Mouse (Mus musculus) gastrocnemius, postnatal 14 days (tissue): ENCODE results near the gene Mrpl24. TPM values are rescaled to one million over a fixed set of nuclear protein-coding genes. Genes with fewer than 3 reads are reported as not detected.
A peak's percentile ranks its signal among the peaks of the same experiment; 100 is the strongest.

Experiments used
- DNase-seq: peaks from one replicate; pipeline ENCODE4 v3.0.0; 2021; ENCODE audit warnings: mixed read lengths
- intact Hi-C: fragments of 180-260 bp; cut with DNase I; formaldehyde crosslinking; loops from one replicate; pipeline ENCODE4 v1.15.1; 2025; ENCODE audit warnings: low total_unique reads
- total RNA-seq, 2 experiments: library from RNA; stranded (reverse); gene quantifications; 2 replicates each; pipeline ENCODE4 v1.2.3; 2021

The Mrpl24 gene
- total RNA-seq, 2 experiments from 2014 or later, result 42.1 to 46.5 TPM

- intact Hi-C loops, result no loop called here
- DNase-seq, result peak; percentile 32
Measured at GRCm38 (mm10) chr3:87906981-87907857, 12.1 kb upstream of the Mrpl24 start.

DNA sequence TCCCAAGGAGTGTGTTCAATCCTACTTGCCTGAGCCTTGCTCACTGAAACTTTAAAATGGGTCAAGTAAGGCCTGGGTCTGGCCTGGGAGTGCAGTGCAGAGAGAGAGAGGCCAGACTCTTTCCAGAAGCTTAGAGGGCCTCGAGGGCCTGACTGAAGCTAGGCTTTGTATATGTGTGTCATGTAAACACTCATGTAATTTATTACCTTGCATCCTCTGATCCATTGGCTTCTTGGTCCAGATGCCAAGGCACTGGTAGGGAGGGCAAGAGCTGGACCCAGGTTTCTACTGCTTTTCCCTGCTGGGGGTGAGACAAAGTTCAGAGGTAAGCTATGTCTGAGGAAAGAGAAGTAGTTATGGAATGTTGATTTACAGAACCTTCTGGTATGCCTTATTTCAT lies 11.4 kb upstream of the Mrpl24 start:
- intact Hi-C loops, result no loop called here

GRCm38 (mm10) chr3:87909381-87909780 lies 9.9 kb upstream of the Mrpl24 start:
- intact Hi-C loops, result no loop called here
- DNase-seq, result no peak

More for the DNA sequence above, 11.4 kb upstream of the Mrpl24 start:
- no peak for DNase-seq

DNA sequence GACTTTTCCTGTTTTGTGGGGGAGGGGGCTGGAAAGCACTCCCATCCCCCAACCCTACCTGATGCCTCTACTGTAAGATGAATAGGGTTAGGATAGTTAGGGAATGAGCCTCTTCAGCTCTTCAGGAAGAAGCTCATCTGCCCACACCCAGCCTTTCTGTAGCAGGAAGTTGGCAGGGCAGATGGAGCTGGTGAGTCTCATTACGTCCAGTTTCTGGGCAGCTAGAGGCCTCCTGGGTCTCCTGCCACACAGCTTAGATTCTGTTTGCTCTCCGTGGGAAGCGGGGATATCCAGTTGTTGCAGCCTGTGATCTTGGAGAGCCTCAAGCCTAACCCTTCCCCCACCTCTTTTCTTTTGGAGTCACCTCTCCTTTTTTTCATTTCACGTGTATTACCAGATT lies 9.4 kb upstream of the Mrpl24 start:
- intact Hi-C loops, result no loop called here
- DNase-seq, result no peak

DNA sequence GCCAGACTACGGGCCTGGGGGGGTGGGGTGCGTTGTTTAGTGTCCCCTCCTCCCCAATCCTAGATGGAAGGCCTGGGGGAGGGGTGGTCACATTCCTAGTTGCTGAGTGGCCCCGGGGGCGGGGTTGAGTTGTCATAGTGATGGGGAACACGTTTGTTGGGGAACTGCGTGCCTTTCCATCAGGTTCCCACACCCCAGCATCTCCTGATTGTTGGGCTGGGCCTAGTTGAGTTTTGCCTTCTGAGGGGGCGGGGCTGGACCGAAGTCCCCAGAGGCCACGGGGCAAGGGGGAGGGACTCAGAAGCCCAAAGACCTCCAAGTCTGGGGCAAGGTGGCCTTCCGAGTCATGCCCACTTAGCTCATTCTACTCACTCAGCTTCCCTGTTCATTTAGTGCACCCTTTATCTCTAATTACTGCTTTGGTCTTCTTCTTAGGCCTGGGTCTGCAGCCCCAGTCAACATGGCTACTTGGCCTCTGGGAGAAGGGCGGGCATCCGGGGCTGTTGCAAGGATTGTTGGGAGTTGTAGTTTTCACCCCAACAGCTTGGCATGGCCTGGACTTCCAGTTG lies 8.6 kb upstream of the Mrpl24 start:
- peak; percentile 83 for DNase-seq
- intact Hi-C loops, result no loop called here

DNA sequence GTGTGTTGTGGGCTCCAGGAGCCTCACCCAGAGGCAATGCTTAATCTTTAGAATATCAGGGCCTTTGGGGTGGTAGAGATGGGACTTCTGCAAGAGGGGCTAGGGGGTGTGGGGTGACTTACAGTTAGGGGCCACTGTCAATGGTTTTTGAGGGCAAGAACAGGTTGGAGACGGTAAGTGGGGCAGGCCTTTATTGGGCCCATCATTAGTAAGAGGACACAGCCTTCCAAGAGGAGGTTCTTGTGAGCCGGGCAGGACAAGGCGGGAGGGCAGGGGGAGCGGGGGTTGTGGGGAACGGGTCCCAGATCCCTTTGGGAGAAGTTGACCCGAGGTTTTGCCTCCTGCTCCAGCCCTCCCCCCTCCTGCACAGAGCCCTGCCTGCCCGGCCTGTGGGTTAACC lies 5.8 kb upstream of the Mrpl24 start:
- intact Hi-C loops, result no loop called here
- DNase-seq, result no peak

DNA sequence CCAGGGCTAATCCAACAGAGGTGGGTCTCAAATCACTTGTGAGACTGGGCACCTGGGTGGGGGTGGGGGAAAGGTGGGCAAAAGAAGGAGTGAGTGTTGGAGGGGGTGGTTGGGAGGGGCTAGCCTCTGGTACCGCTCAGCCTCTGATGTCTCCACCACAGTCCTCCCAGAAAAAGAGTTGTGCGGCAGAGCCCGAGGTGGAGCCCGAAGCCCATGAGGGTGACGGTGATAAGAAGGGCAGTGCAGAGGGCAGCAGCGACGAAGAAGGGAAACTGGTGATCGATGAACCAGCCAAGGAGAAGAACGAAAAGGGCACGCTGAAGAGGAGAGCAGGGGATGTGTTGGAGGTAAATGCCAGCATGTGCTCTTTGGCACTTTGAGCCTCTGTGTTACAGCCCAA lies 5.4 kb upstream of the Mrpl24 start:
- no peak for DNase-seq
- intact Hi-C loops, result no loop called here

GRCm38 (mm10) chr3:87916990-87917389 lies 2.3 kb upstream of the Mrpl24 start:
- no peak for DNase-seq
- intact Hi-C loops, result no loop called here

DNA sequence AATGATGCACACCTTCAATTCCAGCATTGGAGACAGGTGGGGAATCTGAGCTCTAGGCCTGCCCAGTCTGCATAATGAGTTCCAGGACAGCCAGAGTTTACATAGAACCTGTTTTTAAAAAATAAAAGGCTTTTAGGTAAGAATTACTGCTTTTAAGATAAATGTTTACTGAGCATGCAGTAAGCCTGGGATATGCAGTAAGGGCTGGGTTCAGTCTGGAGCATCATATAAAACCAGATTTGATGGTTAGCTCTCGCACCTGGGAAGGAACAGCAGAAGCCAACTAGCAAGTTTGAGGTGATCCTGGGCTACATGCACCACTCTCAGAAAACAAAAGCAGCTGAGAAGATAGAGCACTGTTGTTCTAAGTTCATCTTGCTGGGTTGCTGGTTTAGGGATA lies 755 bp upstream of the Mrpl24 start:
- intact Hi-C loops, result no loop called here
- DNase-seq, result no peak

GRCm38 (mm10) chr3:87920270-87920943 lies 1.1 kb downstream of the Mrpl24 start:
- DNase-seq, result no peak
- intact Hi-C loops, result no loop called here

- no peak for DNase-seq
- intact Hi-C loops, result no loop called here
Measured at GRCm38 (mm10) chr3:87924996-87925395, 5.7 kb downstream of the Mrpl24 start.

- intact Hi-C loops, result no loop called here
- no peak for DNase-seq
Measured at GRCm38 (mm10) chr3:87927452-87927851, 8.1 kb downstream of the Mrpl24 start.

GRCm38 (mm10) chr3:87929341-87930077 lies 10.2 kb downstream of the Mrpl24 start:
- intact Hi-C loops, result loop anchor here (10.0 kb wide), 1 partner anchor 55 kb away; no protein-coding TSS in a partner anchor
- no peak for DNase-seq

DNA sequence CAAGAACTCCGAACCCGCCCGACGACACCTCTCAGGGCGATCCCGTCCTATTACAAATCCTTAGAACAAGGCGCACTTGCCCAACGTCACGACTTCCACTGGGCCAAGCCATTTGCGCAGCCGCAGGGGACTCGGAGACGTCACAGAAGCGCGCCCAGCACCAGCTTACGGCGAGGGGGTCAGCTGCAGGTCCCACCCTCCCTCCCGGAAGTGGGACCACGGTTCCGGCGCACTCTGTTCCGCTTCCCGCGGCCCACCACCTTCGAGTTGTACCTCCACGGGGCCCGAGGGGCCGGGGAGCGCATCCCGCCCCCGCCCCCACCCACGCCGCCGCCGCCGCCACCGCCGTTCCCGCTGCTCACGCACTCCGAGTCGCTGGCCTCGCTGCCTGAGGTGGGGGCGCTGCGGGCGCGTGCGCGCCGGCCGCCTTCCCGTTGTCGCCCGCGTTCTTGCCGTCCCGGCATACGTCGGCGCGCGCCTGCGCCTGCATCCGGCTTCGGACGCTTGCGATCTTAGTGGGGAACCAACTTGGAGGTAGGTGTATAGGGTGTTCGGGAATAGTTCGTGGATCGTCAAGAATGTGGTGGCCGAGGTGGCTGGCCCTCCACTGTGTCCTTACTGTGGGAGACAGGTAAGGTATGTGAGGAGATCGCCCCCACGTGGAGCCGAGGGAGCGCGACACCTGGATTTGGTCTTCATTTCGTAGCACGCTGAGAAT lies 10.9 kb downstream of the Mrpl24 start, which contains the start of the genes Isg20l2 and Rrnad1:
Isg20l2 (plus strand) TSS at position 237 of the 718 bp plus-strand sequence.
Rrnad1 (minus strand) TSS at position 640 of the 718 bp plus-strand sequence.
- intact Hi-C loops, result loop anchor here (10.0 kb wide), 1 partner anchor 55 kb away; no protein-coding TSS in a partner anchor
- DNase-seq, result peak; percentile 98

DNA sequence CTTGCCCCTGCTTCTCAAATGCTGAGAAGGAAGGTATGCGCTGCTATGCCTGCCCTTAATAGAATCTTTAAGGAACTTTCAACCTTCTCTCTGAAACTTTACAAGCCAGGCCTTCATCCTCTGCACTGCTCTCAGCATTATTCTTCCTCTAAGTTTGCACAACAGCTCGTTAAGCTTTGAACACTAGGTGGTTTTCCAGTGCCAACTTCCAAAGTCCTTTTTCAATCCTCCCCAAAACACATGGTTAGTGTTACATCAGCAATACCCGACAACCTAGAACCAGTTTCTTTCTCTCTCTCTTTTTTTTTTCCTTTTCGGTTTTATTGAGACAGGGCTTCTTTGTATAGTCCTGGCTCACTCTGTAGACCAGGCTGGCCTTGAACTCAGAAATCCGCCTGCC lies 14.7 kb downstream of the Mrpl24 start:
- no peak for DNase-seq
- intact Hi-C loops, result loop anchor here (10.0 kb wide), 1 partner anchor 51 kb away; no protein-coding TSS in a partner anchor

DNA sequence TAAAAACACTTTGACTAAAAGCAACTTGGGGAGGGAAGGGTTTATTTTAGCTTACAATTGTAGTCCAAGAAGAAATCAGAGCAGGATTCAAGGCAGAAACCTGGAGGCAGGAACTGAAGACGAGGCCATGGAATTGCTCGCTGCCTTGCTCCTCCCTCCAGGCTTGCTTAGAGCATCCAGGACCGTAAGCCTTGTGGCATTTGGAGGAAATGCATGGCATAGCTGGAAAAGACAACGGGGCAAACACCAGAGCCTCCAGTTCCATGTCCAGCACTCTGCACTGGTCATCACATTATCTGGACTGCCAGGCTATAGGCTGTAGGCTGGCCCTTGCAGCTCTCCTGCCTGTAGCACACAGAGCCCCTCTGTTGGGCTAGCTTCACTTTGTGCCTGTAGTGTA lies 15.2 kb downstream of the Mrpl24 start:
- intact Hi-C loops, result loop anchor here (10.0 kb wide), 1 partner anchor 50 kb away; no protein-coding TSS in a partner anchor
- DNase-seq, result no peak

DNA sequence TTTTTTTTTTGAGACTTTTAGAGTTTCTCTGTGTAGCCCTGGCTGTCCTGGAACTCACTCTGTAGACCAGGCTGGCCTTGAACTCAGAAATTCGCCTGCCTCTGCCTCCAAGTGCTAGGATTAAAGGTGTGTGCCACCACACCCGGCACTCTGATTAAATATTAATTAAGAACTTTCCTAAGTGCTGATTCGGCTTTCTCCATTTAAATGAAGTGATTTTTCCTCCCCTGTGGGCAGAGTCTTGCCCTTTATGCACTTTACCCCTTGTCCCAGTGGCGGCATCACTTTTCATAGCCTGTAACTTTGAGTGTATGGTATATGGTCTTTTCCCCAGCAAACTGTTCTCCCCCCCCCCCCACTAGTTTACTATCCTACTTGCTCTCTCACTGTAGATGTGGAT lies 15.9 kb downstream of the Mrpl24 start:
- intact Hi-C loops, result loop anchor here (10.0 kb wide), 1 partner anchor 50 kb away; no protein-coding TSS in a partner anchor
- DNase-seq, result no peak

DNA sequence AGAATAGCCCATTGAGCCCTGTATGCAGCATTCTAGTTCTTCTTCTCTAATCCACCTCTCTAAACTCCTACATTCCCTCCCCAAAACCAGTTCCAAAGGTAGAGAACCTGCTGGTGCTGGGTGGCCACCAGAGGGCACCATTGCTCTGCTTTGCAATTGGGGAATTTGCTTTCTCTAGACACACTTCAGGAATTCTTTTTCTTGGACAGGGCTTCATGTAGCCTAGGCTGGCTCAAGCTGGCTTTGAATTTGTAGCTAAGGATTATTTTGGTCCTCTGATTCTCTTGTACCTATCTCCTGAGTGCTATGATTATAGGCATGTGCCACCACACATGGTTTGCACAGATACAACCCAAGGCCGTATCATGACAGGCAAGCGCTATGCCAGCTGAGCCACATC lies 16.5 kb downstream of the Mrpl24 start:
- DNase-seq, result peak; percentile 84
- intact Hi-C loops, result loop anchor here (2.0 to 10.0 kb wide), 2 partner anchors 25 to 49 kb away; no protein-coding TSS in a partner anchor

GRCm38 (mm10) chr3:87940611-87941010 lies 21.3 kb downstream of the Mrpl24 start:
- intact Hi-C loops, result loop anchor here (10.0 kb wide), 1 partner anchor 114 kb away; the partner anchor contains the start of gene Naxe
- DNase-seq, result no peak
